ENCODE assay signal across 8 mouse cellular contexts in genomic region chr4:106560846-106561781, GRCm38 (mm10). TPM values are rescaled to one million over a fixed set of nuclear protein-coding genes. Genes with fewer than 3 reads are reported as not detected.
A peak's percentile ranks its signal among the peaks of the same experiment; 100 is the strongest.
DNase-seq lines count a peak whose midpoint lies in the region; ATAC-seq lines count a peak whose summit lies in the region.

Dhcr24 (plus strand) TSS chr4:106561038.

- peak; percentile 89 for DNase-seq in MN1 (ENCODE audit: low spot score)
- peak; percentile 90 for DNase-seq in cerebellum, adult 9-10 months
- DNase-seq in frontal cortex, adult 2 months (ENCODE audit: extremely low spot score in 1 of 2, low spot score in 1 of 2), result peak; percentile 88 to 97
- peak; percentile 94 for DNase-seq in hindbrain, embryonic 11.5 days (ENCODE audit: low spot score)
- DNase-seq in layer of hippocampus, postnatal 10 days (ENCODE audit: low spot score in 2 of 2), result peak; percentile 92 to 96
- peak; percentile 93 for DNase-seq in lung, postnatal 10 days
- peak; percentile 92 for DNase-seq in ovary, postnatal 36 days (ENCODE audit: low spot score)
- DNase-seq in thymus, postnatal 25 days, result peak; percentile 93

- peak within 1 kb of the TSS; percentile 94 for H3K4me3 ChIP-seq in hindbrain, embryonic 11.5 days (ENCODE audit: low read depth, low read length)

- H3K27ac ChIP-seq in hindbrain, embryonic 11.5 days (ENCODE audit: low read depth, low read length), result peak within 1 kb of the TSS; percentile 81

- no peaks in the 10 kb centered on the region for H3K9me3 ChIP-seq in hindbrain, embryonic 11.5 days (ENCODE audit: control insufficient read depth, low read length)

- H3K9ac ChIP-seq in hindbrain, embryonic 11.5 days (ENCODE audit: low read depth, low read length), result peak within 1 kb of the TSS; percentile 89

- H3K4me2 ChIP-seq in hindbrain, embryonic 11.5 days (replicated peaks; ENCODE audit: low read depth, low read length), result peak within 1 kb of the TSS; percentile 94

- peaks cover 13% of the 10 kb centered on the region for H3K4me1 ChIP-seq in hindbrain, embryonic 11.5 days (replicated peaks; ENCODE audit: control insufficient read depth, insufficient read depth, low read length)

- under 1% methylated on average over 65 of the region's 89 CpGs for WGBS in hindbrain, embryonic 11.5 days

- peak; percentile 97 for ATAC-seq in hindbrain, embryonic 11.5 days (ENCODE audit: low FRiP score)

- no peaks in the 10 kb centered on the region for H3K27me3 ChIP-seq in hindbrain, embryonic 11.5 days (ENCODE audit: control insufficient read depth, insufficient read depth, low read length)

- peaks cover 7% of the 10 kb centered on the region; the same call in 1 of the 2 replicates for H3K36me3 ChIP-seq in hindbrain, embryonic 11.5 days (ENCODE audit: control insufficient read depth, insufficient read depth, low read length)

RNA-seq across cellular contexts. Expression of gene Dhcr24, which starts in this region (rescaled TPM):
- polyA plus RNA-seq in frontal cortex, adult 2 months (2012; rRNA removed), result 70.4 and 77.0 TPM in 2 replicates
- 29.6 and 34.9 TPM in 2 replicates for polyA plus RNA-seq in hindbrain, embryonic 11.5 days (2014; fragmentation: Nextera tagmentation; extraction: Ambion mirVana)
- 10 to 100 TPM; 94.3 to 97.7 TPM for total RNA-seq in layer of hippocampus, postnatal 10 days (2021)

Comparison
In these comparisons a context has a peak if more than half of its experiments do, and no peak if none do; other contexts are left out.
1. Peak in every context shown above with its lines: DNase-seq, ATAC-seq, H3K4me3 ChIP-seq and H3K27ac ChIP-seq.